Mouse (Mus musculus): ENCODE data around the gene Tgfb1. TPM values are rescaled to one million over a fixed set of nuclear protein-coding genes. Genes with fewer than 3 reads are reported as not detected.
A peak's percentile ranks its signal among the peaks of the same experiment; 100 is the strongest.
"Not testable (repeated sequence)": the region's sequence is repeated elsewhere in the genome, so short reads cannot be mapped to it uniquely, and the experiment has no call there.

Gene Tgfb1
- total and polyA plus RNA-seq, 2 experiments: 1.8 to 6.8 TPM

DNA sequence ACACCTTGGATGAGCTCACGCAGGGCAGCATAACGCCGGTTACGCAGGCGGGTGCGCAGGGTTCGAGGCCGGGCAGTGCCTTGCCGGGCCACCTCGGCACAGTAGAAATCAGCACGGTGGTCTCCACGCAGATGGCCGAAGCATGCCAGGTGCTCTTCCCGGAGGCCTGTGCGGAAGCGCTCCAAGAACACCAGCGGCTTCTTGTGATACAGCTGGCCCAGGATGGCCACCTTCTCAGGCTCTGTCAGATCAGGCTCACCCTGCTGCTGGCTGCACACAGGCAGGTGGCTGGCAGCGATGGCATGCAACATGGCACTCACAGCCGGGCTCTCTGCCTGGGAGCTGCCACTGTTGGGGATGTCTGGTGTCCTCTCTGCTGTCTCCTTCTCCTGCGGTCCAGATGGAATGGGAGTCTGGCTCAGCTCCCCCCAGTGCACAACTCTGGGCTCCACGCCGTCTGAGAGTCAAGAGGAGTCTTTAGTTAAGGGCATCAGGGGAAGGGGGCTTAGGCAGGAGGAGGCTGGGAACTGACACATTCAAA, 29.0 kb downstream of the Tgfb1 start:
- TF ChIP-seq CTCF (IDR thresholded peaks at IDR 0.05; ENCODE audit: low read depth, low read length): no peak
- TF ChIP-seq POLR2A (IDR thresholded peaks at IDR 0.05; ENCODE audit: extremely low read depth, insufficient read depth, low read length): no peak
- H3K36me3 ChIP-seq (ENCODE audit: control insufficient read depth, insufficient read depth, low read length): peaks cover 6% of the 10 kb centered on the region; the same call in 1 of the 2 replicates
- H3K9ac ChIP-seq (ENCODE audit: low read depth, low read length): no peak overlapping the region
- no peaks in the 10 kb centered on the region for H3K79me2 ChIP-seq (ENCODE audit: control insufficient read depth, insufficient read depth, low read length)
- peaks cover 7% of the 10 kb centered on the region for H3K4me1 ChIP-seq (ENCODE audit: control insufficient read depth, insufficient read depth, low read length)
- no peak for DNase-seq (ENCODE audit: extremely low read depth, low read depth, low spot score)
- no peak overlapping the region for H3K27ac ChIP-seq (replicated peaks; ENCODE audit: insufficient read depth, low read depth, low read length)
- no peak overlapping the region for H3K4me3 ChIP-seq (ENCODE audit: insufficient read depth, low read depth, low read length)
- H3K27me3 ChIP-seq (ENCODE audit: control insufficient read depth, insufficient read depth, low read length): no peaks in the 10 kb centered on the region
- WGBS: 96% methylated on average over 22 of the region's 22 CpGs

DNA sequence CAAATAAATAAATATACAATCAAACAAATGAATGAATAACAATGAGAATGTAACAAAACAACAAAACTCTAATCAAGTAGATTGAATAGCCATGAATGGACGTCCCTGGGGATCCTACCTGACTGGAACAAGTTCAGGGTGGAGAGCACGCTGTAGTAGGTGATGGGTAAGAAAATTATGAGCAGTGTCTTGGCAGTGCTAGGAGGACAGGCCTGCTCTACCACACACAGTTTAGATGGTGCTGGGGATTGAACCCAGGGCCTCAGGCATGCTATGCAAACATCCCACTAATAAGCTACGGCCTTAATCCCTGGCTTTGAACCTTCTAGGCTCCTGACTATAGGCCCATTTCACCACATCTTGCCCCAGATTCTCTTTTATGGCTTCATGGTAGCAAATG, 30.7 kb downstream of the Tgfb1 start:
- Histone ChIP-seq H3K79me2 (ENCODE audit: control insufficient read depth, insufficient read depth, low read length) (no peaks in the 10 kb centered on the region), H3K4me1 (ENCODE audit: control insufficient read depth, insufficient read depth, low read length) (peaks cover 7% of the 10 kb centered on the region), H3K27me3 (ENCODE audit: control insufficient read depth, insufficient read depth, low read length) (no peaks in the 10 kb centered on the region), H3K36me3 (ENCODE audit: control insufficient read depth, insufficient read depth, low read length) (peaks cover 8% of the 10 kb centered on the region; the same call in 1 of the 2 replicates), H3K9ac (ENCODE audit: low read depth, low read length) (no peak overlapping the region; the same call in 1 of the 2 replicates), H3K27ac (replicated peaks; ENCODE audit: insufficient read depth, low read depth, low read length) (no peak overlapping the region), H3K4me3 (ENCODE audit: insufficient read depth, low read depth, low read length) (no peak overlapping the region)
- no peak for DNase-seq (ENCODE audit: extremely low read depth, low read depth, low spot score)
- TF ChIP-seq CTCF (IDR thresholded peaks at IDR 0.05; ENCODE audit: low read depth, low read length): no peak
- TF ChIP-seq POLR2A (IDR thresholded peaks at IDR 0.05; ENCODE audit: extremely low read depth, insufficient read depth, low read length): no peak
- 89% methylated on average over 3 of the region's 3 CpGs for WGBS

DNA sequence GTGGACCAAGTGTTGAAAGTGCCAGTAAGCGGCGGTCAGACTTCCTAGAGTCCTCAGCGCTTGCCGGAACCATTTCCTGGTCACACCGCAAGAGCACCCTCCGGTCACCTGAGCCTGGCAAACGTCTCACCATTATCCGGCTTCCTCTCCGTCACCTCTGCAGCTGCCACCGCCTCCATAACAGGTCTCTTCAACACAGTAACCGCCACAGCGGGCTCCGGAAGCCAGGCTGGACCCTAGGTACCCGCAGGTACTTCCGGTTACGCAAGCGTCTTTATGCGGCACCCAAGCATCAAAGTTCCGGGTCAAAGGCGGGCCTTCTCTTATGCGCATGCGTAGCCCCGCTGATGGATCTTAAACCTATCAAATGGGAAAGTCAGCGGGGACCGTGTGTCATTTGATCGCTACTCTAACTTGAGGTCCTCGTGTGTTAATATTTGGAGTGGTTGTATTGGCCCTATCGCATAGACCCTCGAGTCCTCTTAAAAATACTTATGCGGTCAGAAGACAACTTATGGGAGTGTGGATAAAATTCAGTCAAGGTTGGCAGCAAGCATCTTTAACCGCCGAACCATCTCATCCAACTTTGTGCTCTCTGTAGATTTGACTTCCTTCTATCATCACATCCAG, 32.1 kb downstream of the Tgfb1 start, which contains the start of gene Ccdc97:
Ccdc97 (minus strand) TSS at position 301 of the 630 bp plus-strand sequence.
- Histone ChIP-seq H3K27ac (replicated peaks; ENCODE audit: insufficient read depth, low read depth, low read length) (peak within 1 kb of the TSS; percentile 92), H3K36me3 (ENCODE audit: control insufficient read depth, insufficient read depth, low read length) (peaks cover 17% of the 10 kb centered on the region), H3K9ac (ENCODE audit: low read depth, low read length) (peak within 1 kb of the TSS; percentile 95), H3K79me2 (ENCODE audit: control insufficient read depth, insufficient read depth, low read length) (no peaks in the 10 kb centered on the region), H3K4me1 (ENCODE audit: control insufficient read depth, insufficient read depth, low read length) (peaks cover 7% of the 10 kb centered on the region), H3K4me3 (ENCODE audit: insufficient read depth, low read depth, low read length) (peak within 1 kb of the TSS; percentile 96), H3K27me3 (ENCODE audit: control insufficient read depth, insufficient read depth, low read length) (no peaks in the 10 kb centered on the region)
- 3% methylated on average over 32 of the region's 32 CpGs for WGBS
- TF ChIP-seq CTCF (IDR thresholded peaks at IDR 0.05; ENCODE audit: low read depth, low read length): no peak
- peak; percentile 62; the same call in 1 of the 2 replicates for TF ChIP-seq POLR2A (IDR thresholded peaks at IDR 0.05; ENCODE audit: extremely low read depth, insufficient read depth, low read length)
- DNase-seq (ENCODE audit: extremely low read depth, low read depth, low spot score): peak; percentile 90

GRCm38 (mm10) chr7:25719761-25720610, 33.2 kb downstream of the Tgfb1 start:
- 57% methylated on average over 10 of the region's 10 CpGs for WGBS
- H3K9ac ChIP-seq (ENCODE audit: low read depth, low read length): no peak overlapping the region

DNA sequence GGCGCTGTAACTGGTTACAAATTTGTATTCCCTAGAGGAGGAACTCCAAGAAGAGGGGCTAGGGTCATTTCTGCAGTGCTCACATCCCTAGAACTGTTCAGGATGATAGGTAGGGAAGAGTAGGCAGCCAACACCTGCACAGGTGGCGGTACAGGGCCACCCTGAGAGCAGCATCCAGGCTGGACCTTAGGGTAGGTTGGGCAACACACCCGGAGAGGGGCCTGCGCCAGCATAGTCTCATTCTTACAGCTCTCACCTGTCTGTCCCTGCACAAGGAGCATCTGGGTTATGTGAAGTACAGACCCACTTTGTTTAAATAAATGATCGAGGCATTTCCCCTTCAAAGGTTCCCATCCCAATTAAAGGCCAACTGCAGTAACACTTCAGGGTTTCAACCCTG, 34.0 kb downstream of the Tgfb1 start:
- H3K27me3 ChIP-seq (ENCODE audit: control insufficient read depth, insufficient read depth, low read length): no peaks in the 10 kb centered on the region
- peaks cover 30% of the 10 kb centered on the region for H3K36me3 ChIP-seq (ENCODE audit: control insufficient read depth, insufficient read depth, low read length)
- no peaks in the 10 kb centered on the region for H3K79me2 ChIP-seq (ENCODE audit: control insufficient read depth, insufficient read depth, low read length)
- TF ChIP-seq POLR2A (IDR thresholded peaks at IDR 0.05; ENCODE audit: extremely low read depth, insufficient read depth, low read length) (no peak), CTCF (IDR thresholded peaks at IDR 0.05; ENCODE audit: low read depth, low read length) (no peak)
- H3K4me3 ChIP-seq (ENCODE audit: insufficient read depth, low read depth, low read length): no peak overlapping the region
- no peak for DNase-seq (ENCODE audit: extremely low read depth, low read depth, low spot score)
- H3K4me1 ChIP-seq (ENCODE audit: control insufficient read depth, insufficient read depth, low read length): peaks cover 7% of the 10 kb centered on the region
- H3K27ac ChIP-seq (replicated peaks; ENCODE audit: insufficient read depth, low read depth, low read length): no peak overlapping the region
- 87% methylated on average over 5 of the region's 5 CpGs for WGBS
- no peak overlapping the region for H3K9ac ChIP-seq (ENCODE audit: low read depth, low read length)

More at GRCm38 (mm10) chr7:25719761-25720610, 33.2 kb downstream of the Tgfb1 start:
- DNase-seq (ENCODE audit: extremely low read depth, low read depth, low spot score): peak; percentile 51
- Histone ChIP-seq H3K4me1 (ENCODE audit: control insufficient read depth, insufficient read depth, low read length) (peaks cover 7% of the 10 kb centered on the region), H3K36me3 (ENCODE audit: control insufficient read depth, insufficient read depth, low read length) (peaks cover 26% of the 10 kb centered on the region), H3K27ac (replicated peaks; ENCODE audit: insufficient read depth, low read depth, low read length) (no peak overlapping the region), H3K27me3 (ENCODE audit: control insufficient read depth, insufficient read depth, low read length) (no peaks in the 10 kb centered on the region), H3K4me3 (ENCODE audit: insufficient read depth, low read depth, low read length) (no peak overlapping the region), H3K79me2 (ENCODE audit: control insufficient read depth, insufficient read depth, low read length) (no peaks in the 10 kb centered on the region)
- no peak for TF ChIP-seq POLR2A (IDR thresholded peaks at IDR 0.05; ENCODE audit: extremely low read depth, insufficient read depth, low read length)
- TF ChIP-seq CTCF (IDR thresholded peaks at IDR 0.05; ENCODE audit: low read depth, low read length): peak; percentile 98

GRCm38 (mm10) chr7:25721776-25722175, 35.0 kb downstream of the Tgfb1 start:
- H3K4me1 ChIP-seq (ENCODE audit: control insufficient read depth, insufficient read depth, low read length); H3K9ac ChIP-seq (ENCODE audit: low read depth, low read length): not testable (repeated sequence)
- H3K36me3 ChIP-seq (ENCODE audit: control insufficient read depth, insufficient read depth, low read length): peaks cover 39% of the 10 kb centered on the region

More at GRCm38 (mm10) chr7:25721776-25722175, 35.0 kb downstream of the Tgfb1 start:
- H3K79me2 ChIP-seq (ENCODE audit: control insufficient read depth, insufficient read depth, low read length); DNase-seq (ENCODE audit: extremely low read depth, low read depth, low spot score); H3K27me3 ChIP-seq (ENCODE audit: control insufficient read depth, insufficient read depth, low read length); H3K27ac ChIP-seq (replicated peaks; ENCODE audit: insufficient read depth, low read depth, low read length); H3K4me3 ChIP-seq (ENCODE audit: insufficient read depth, low read depth, low read length): not testable (repeated sequence)

Measured in liver, adult 2 months (tissue).